8 mouse cellular contexts compared by ENCODE assay signal in genomic region chr17:80391423-80392403, GRCm38 (mm10). TPM values are rescaled to one million over a fixed set of nuclear protein-coding genes. Genes with fewer than 3 reads are reported as not detected.
DNase-seq lines count a peak whose midpoint lies in the region; ATAC-seq and TF ChIP-seq lines count a peak whose summit lies in the region.

No protein-coding gene starts in this region.

- TF ChIP-seq POLR2A in testis, adult 2 months (IDR thresholded peaks at IDR 0.05; ENCODE audit: control insufficient read depth, low read depth, low read length), result no peak

- H3K4me1 ChIP-seq in embryonic facial prominence, embryonic 14.5 days (ENCODE audit: control insufficient read depth, insufficient read depth, low read length), result no peaks in the 10 kb centered on the region; the same call in 1 of the 2 replicates
- H3K4me1 ChIP-seq in heart, embryonic 11.5 days (ENCODE audit: control insufficient read depth, insufficient read depth, low read length), result no peaks in the 10 kb centered on the region
- no peaks in the 10 kb centered on the region; the same call in 1 of the 2 replicates for H3K4me1 ChIP-seq in liver, embryonic 16.5 days (ENCODE audit: control insufficient read depth, low read depth, low read length)
- peaks cover 4% of the 10 kb centered on the region for H3K4me1 ChIP-seq in testis, adult 2 months (ENCODE audit: control insufficient read depth, insufficient read depth, low read length)

- H3K9ac ChIP-seq in embryonic facial prominence, embryonic 14.5 days (ENCODE audit: low read depth, low read length), result peak overlapping the region; percentile 60
- H3K9ac ChIP-seq in heart, embryonic 11.5 days (ENCODE audit: low read depth, low read length), result 0 out of 2 replicates have a peak overlapping the region, but pooled peaks have one; percentile 2
- H3K9ac ChIP-seq in liver, embryonic 16.5 days (ENCODE audit: low read depth, low read length), result no peak overlapping the region

- H3K27ac ChIP-seq in embryonic facial prominence, embryonic 14.5 days (replicated peaks; ENCODE audit: low read depth, low read length), result no peak overlapping the region
- no peak overlapping the region for H3K27ac ChIP-seq in heart, embryonic 11.5 days (ENCODE audit: low read depth, low read length)
- no peak overlapping the region for H3K27ac ChIP-seq in liver, embryonic 16.5 days (ENCODE audit: low read length)
- no peak overlapping the region for H3K27ac ChIP-seq in testis, adult 2 months (ENCODE audit: control insufficient read depth, insufficient read depth, low read depth, low read length)

- peak; percentile 31; the same call in 1 of the 2 replicates for TF ChIP-seq CTCF in testis, adult 2 months (IDR thresholded peaks at IDR 0.05; ENCODE audit: control insufficient read depth, insufficient read depth, insufficient replicate concordance, low read depth, low read length)

- H3K27me3 ChIP-seq in embryonic facial prominence, embryonic 14.5 days (replicated peaks; ENCODE audit: control insufficient read depth, insufficient read depth, low read length), result no peaks in the 10 kb centered on the region
- H3K27me3 ChIP-seq in heart, embryonic 11.5 days (ENCODE audit: control insufficient read depth, insufficient read depth, low read length), result no peaks in the 10 kb centered on the region
- H3K27me3 ChIP-seq in liver, embryonic 16.5 days (ENCODE audit: control insufficient read depth, insufficient read depth, low read depth, low read length), result no peaks in the 10 kb centered on the region
- H3K27me3 ChIP-seq in testis, adult 2 months (ENCODE audit: control insufficient read depth, insufficient read depth, low read length), result no peaks in the 10 kb centered on the region

- peak overlapping the region; percentile 44 for H3K4me3 ChIP-seq in embryonic facial prominence, embryonic 14.5 days (ENCODE audit: low read depth, low read length)
- H3K4me3 ChIP-seq in heart, embryonic 11.5 days (ENCODE audit: low read depth, low read length), result peak overlapping the region; percentile 37
- peak overlapping the region; percentile 47 for H3K4me3 ChIP-seq in liver, embryonic 16.5 days (ENCODE audit: low read depth, low read length)
- peak overlapping the region; percentile 80 for H3K4me3 ChIP-seq in testis, adult 2 months (ENCODE audit: control insufficient read depth, low read depth, low read length)

- ATAC-seq in embryonic facial prominence, embryonic 14.5 days (ENCODE audit: low read depth), result peak; percentile 88
- ATAC-seq in heart, embryonic 11.5 days (replicated peaks; ENCODE audit: insufficient number of reproducible peaks, low FRiP score, low TSS enrichment), result peak; percentile 68
- ATAC-seq in liver, embryonic 16.5 days (ENCODE audit: low read depth), result peak; percentile 77

- 0 out of 2 replicates have a peak, but pooled peaks cover 3% of the 10 kb centered on the region for H3K36me3 ChIP-seq in embryonic facial prominence, embryonic 14.5 days (ENCODE audit: control insufficient read depth, insufficient read depth, low read length)
- no peaks in the 10 kb centered on the region for H3K36me3 ChIP-seq in heart, embryonic 11.5 days (ENCODE audit: control insufficient read depth, insufficient read depth, low read length)
- no peaks in the 10 kb centered on the region for H3K36me3 ChIP-seq in liver, embryonic 16.5 days (ENCODE audit: control insufficient read depth, insufficient read depth)
- no peaks in the 10 kb centered on the region; the same call in 1 of the 2 replicates for H3K36me3 ChIP-seq in testis, adult 2 months (ENCODE audit: control insufficient read depth, insufficient read depth, low read length)

- H3K4me2 ChIP-seq in embryonic facial prominence, embryonic 14.5 days (ENCODE audit: low read depth, low read length), result peak overlapping the region; percentile 69
- peak overlapping the region; percentile 64 for H3K4me2 ChIP-seq in heart, embryonic 11.5 days
- peak overlapping the region; percentile 58 for H3K4me2 ChIP-seq in liver, embryonic 16.5 days (ENCODE audit: low read depth, low read length)

- H3K9me3 ChIP-seq in embryonic facial prominence, embryonic 14.5 days (ENCODE audit: control insufficient read depth, low read length), result no peaks in the 10 kb centered on the region
- no peaks in the 10 kb centered on the region for H3K9me3 ChIP-seq in heart, embryonic 11.5 days (replicated peaks; ENCODE audit: control insufficient read depth, low read length)
- H3K9me3 ChIP-seq in liver, embryonic 16.5 days (replicated peaks; ENCODE audit: control insufficient read depth, low read length), result no peaks in the 10 kb centered on the region

- WGBS in embryonic facial prominence, embryonic 14.5 days, result 12% methylated on average over 17 of the region's 17 CpGs
- 12% methylated on average over 17 of the region's 17 CpGs for WGBS in heart, embryonic 11.5 days (ENCODE audit: insufficient replicate concordance)
- 11% methylated on average over 17 of the region's 17 CpGs for WGBS in liver, embryonic 16.5 days (ENCODE audit: insufficient replicate concordance)

- DNase-seq in 3134 (ENCODE audit: extremely low read depth, insufficient read length, low spot score) (peak; percentile 18), ZHBTc4 (ENCODE audit: low read depth, low spot score) (peak; percentile 56)
- peak; percentile 80 for DNase-seq in embryonic facial prominence, embryonic 14.5 days (ENCODE audit: low spot score)
- peak; percentile 68 for DNase-seq in kidney, adult 9 months
- peak; percentile 63 to 70 for DNase-seq in natural killer cell, adult 2 months (ENCODE audit: low spot score in 2 of 2)

RNA-seq across cellular contexts. Expression of gene Gm10190, which starts 18.4 kb away (rescaled TPM):
- 0.75 and 1.8 TPM in 2 replicates for polyA plus RNA-seq in embryonic facial prominence, embryonic 14.5 days (2014; fragmentation: Nextera tagmentation; extraction: Ambion mirVana)
- 1.5 TPM in 1 of 2 replicates, not detected in the other for polyA plus RNA-seq in heart, embryonic 11.5 days (2014; fragmentation: Nextera tagmentation; extraction: Ambion mirVana)
- polyA plus RNA-seq in liver, embryonic 16.5 days (2015; fragmentation: Nextera tagmentation; extraction: Ambion mirVana), result not detected in 2 replicates
- polyA plus RNA-seq in testis, adult 2 months (2012; rRNA removed), result 5.0 and 6.1 TPM in 2 replicates

Comparison
In these comparisons a context has a peak if more than half of its experiments do, and no peak if none do; other contexts are left out.
1. DNase-seq: peak in every context shown above with its lines; median percentile 80 in embryonic facial prominence, embryonic 14.5 days; 68 in kidney, adult 9 months; 66 in natural killer cell, adult 2 months; 56 in ZHBTc4; 18 in 3134.